Mouse (Mus musculus) kidney, adult 18-20 months (tissue): ENCODE data around the gene Apoc1.

Experiments used
- DNase-seq: peaks from one replicate; pipeline ENCODE4 v3.0.0; 2021

Apoc1 gene

DNA sequence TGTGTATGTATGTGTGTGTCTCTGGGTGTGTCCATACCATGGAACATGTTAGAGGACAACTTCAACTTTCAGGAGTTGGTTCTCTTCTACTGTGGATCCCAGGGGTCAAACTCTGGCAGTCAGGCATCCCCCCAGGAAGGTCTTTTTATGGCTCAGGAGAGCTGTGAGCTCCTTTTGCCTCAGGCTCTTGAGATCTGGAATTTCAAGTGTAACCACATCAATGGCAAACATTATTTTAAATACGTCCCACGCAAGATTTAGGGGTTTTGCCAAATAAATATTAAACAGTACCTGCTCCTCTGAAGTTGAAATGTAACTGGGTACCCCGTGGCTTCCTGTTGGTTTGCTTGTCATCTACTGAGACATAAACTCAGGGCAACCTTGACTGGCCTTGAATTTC lies 9.5 kb downstream of the Apoc1 start:
- no peak for DNase-seq

DNA sequence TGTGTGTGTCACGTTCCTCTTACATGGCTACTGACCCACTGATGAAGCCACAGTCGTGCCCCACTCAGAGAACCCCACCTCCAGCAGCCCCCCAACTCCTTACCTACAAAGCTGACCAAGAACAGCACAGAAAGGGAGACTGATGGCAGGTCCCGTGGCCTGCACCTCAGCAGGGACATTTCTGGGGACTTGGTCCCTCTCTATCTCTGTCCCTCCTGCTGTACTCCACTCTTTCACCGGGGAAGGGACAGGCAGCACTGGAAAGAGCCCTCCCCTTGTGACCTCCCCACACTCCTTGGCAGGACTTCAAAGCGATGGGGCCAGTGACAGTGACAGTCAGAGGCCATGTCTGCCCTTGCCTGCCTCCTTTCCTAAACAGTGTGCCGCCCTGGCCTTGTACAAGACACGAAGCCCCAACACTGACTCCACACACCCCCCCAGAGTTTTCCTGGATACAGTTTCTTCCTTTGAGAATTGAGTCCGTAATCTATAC lies 11.2 kb downstream of the Apoc1 start, which contains the start of the genes Gm44805 and Apoc4:
Gm44805 (minus strand) TSS at position 222 of the 493 bp plus-strand sequence.
Apoc4 (minus strand) TSS at position 278 of the 493 bp plus-strand sequence.
- no peak for DNase-seq

DNA sequence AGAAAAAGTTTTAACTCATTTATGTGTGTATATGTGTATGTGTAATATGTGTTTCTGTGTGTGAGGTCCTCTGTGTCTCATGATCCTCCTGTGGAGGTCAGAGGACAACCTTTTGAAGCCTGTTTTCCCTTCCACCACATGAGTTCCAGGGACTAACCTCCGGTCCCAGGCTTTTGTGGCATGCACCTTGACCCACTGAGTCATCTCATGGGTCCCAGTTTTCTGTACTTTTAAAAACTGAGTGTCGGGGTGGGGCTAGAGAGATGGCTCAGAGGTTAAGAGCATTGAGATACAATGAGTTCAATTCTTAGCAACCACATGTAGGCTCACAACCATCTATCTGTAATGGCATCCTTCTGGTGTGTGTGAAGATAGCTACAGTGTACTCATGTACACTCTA lies 11.8 kb downstream of the Apoc1 start:
- DNase-seq: no peak

DNA sequence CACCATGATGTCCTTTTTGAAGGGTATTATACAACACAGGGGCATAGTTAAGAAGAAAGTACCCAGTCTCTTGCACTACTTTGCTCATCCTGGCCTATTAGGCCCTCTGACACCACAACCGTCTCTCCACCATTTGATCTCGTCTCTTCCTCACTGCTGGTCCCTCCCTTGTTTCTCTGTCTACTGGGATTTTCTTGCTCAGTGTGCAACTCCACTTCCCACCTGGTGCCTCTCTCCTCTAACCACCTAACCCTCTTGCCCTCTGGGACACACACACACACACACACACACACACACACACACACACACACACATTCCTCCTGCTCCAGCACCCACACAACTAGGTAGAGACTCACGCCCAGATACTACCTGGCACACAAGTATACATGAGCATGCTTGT lies 13.6 kb downstream of the Apoc1 start:
- no peak for DNase-seq

DNA sequence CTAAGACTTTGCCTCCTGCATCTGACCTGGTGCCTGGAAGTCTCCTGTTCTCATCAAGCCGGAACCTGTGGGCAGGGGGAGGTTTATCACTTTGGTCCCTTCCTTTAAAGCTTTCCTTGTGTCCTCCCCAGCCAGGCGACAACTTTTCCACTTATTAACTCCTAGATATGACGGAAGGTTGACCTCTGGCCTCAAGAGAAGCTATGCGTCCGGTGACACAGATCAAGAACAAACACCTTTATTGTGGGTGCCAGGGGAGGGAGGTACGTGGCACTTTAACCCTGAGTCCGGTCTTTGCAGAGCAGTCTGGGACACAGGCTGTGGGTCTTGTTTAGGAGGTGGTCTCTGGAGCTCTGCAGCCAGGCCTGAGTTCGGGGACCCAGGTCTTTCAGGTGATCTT lies 14.6 kb downstream of the Apoc1 start, which contains the start of gene Apoc2:
Apoc2 (minus strand) TSS at position 70 of the 400 bp plus-strand sequence.
- no peak for DNase-seq

DNA sequence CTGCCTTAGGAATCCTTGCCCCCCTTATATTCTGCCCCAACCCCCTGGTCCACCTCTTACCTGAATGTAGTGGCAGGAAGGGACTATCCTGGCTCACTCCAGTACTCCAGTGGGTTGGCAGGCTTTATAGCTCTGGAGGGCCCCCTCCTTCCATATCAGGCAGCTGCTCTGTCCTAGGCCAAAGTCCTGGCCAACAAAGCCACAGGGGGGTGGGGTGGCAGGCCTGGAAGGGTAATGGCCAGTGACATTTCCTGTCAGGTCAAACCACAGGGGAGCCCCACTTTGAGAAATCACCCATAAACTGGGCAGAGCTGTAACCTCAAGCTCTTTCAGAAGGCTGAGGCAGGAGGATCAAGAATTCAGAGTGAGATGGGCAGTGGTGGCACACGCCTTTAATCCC lies 15.8 kb downstream of the Apoc1 start:
- no peak for DNase-seq

DNA sequence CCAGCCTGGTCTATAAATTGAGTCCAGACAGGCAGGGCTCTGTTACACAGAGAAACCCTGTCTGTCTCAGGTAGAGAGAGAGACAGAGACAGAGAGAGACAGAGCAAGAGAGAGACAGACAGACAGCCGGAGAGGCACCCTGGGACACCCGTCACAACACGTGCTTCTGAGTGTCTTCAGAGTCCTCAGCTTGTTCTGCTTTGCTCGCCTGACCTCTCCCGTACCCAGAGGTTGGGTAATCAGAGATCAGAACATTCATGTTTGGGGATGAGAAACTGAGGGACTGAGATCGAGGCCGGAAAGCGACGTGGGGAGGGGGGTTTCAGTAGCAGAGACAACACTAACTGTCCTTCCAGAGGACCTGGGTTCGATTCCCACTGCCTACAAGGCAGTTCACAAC lies 16.6 kb downstream of the Apoc1 start:
- no peak for DNase-seq

DNA sequence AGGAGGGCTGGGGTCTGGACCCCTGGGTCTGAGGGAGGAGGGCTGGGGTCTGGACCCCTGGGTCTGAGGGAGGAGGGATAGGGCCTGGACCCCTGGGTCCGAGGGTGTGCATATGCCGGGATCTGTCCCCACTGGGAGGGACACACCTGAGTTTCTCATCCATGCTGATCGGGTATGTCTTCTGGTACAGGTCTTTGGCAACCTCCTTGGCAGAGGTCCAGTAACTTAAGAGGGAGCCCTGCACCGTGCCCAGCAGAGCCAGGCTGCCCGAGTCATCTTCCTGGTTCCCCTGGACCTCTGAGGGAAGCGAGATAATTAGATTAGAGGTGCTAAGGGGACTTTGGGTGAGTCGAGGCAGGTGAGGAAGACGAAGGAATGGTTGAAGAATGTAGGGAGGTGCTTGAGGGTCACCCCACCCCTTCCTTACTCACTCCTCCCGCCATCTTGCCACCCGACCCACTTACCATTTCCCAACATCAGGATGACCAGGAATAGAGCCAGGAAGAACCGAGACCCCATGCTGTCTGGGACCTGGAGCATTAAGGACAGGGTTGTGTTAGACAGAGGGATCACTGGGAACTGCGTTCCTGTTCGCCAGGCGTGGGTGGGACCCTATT lies 19.3 kb downstream of the Apoc1 start:
- DNase-seq: no peak

DNA sequence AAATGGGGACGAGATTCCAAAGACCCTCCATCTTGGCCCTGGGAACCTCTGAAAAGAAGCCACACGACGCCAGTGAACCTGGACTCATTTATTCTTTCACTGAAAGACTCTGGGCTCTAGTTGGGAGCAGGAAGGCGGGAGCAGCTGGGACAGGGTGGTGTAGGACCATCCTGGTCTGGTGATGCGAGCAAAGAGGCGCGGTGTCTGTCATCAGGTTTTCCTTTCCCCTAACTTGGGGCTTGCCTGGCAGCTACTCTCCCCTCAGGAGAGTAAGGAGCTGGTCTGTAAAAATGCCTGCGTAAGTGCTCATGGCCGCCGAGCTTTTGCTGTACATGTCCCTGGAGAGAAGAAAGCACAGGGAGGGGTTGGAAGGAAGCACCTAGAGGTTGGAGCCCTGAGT lies 20.9 kb downstream of the Apoc1 start:
- DNase-seq: no peak

DNA sequence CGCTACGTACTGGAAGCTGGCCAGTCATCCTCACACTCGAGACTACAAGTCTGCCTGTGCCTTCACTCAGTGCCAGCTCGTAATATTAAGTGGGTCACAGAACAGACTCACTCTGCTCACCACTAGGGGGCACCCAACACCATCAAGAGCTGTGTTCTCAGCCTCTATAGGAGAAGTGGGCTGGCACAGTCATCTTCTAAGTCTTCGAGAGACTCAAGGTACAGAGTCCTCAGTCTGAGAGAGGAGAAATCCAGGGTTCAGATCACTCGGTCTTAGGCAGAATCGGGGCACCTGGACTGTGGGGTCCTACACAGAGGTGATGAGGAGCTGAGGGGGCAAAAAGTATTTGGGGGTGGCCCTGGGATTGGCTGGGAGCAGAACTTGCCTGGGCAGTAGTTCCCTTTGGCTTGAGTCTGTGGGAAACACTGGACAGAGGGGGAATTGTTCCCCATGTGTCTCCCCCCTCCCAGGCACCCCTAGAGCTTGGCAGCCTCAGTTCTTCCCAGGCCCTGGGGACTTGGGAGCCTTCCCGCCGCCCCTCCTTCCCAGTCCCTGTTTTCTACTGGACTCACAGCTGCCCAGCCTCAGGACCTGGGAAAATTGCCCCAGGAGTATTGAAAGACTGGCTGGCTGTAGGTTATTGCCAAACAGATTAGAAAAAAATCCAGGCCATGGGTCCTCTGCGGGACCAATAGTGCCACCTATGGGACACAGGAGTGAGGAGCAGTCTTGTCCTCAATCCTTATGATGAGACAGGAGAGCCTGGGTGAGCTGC lies 23.3 kb downstream of the Apoc1 start:
- DNase-seq: peak; percentile 91

DNA sequence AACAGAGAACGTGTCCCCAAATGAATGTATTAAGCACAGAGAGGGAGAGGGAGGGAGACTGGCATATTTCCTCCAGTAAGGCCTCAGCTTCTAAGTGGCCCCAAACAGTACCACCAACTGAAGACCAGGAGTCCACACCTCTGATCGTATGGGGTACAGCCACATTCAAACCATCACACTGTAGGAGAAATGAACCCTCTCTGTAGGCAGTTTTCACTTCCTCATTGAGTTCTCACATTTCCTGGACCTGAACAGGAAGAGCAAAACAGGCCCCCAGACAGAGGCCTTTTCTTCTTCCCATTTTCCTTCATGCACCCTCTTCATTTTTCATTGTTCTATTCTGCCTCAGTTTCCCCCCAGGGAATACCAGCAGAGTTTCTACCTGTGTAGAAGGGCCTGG lies 25.0 kb downstream of the Apoc1 start:
- DNase-seq: no peak

DNA sequence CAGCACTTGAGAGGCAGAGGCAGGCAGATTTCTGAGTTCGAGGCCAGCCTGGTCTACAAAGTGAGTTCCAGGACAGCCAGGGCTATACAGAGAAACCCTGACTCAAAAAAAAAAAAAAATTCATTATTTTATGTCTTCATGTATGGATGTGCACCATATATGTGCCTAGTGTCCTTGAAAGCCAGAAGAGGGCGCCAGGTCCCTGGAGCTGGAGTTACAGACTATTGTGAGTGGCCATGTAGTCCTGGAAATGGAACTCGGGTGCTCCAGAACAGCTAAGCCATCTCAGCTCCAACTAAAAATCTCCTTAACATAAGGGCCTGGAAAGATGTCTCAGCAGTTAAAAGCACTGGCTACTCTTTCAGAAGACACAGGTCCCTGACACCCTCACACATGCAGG lies 25.7 kb downstream of the Apoc1 start:
- no peak for DNase-seq

DNA sequence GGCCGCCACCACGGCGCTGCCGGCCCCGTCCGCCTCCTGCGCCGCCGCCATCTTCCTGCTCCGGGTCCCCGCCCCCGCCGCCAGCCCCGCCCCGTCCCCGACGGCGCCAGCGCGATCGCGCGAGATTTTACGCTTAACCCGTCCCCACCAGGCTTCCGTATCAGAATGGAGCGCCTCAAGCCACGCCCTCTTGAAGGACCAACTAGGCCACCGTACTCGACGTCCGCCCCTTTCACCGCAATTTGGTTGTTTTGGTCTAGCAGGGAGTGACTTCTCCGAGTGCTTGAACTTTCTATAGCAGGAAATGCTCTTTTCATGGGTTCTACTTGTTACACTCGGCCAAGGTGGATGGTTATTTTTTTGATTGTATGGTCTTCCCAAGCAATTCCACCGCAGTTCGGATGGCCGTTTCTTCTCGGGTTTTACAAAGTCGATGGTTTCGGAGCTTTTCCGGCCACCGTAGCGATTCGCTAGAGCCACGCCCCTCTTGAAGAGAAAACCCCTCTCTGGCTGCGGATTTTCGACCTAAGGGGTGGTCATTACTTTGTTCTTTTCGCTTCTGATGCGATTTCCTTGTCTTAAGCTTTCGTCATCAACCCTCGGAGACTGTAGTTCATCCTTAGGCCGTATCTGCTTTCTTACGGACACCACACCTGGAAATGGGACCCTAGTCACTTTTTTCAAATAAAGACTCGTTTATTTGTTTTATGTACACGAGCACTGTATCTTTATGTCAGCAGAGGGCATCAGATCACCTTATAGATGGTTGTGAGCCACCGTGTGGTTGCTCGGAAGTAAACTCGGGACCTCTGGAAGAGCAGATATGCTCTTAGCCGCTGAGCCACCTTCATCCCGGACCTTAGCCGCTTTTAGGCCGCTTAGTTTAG lies 27.3 kb downstream of the Apoc1 start, which contains the start of gene Clptm1:
Clptm1 (minus strand) TSS at position 79 of the 887 bp plus-strand sequence.
- DNase-seq: peak; percentile 98

DNA sequence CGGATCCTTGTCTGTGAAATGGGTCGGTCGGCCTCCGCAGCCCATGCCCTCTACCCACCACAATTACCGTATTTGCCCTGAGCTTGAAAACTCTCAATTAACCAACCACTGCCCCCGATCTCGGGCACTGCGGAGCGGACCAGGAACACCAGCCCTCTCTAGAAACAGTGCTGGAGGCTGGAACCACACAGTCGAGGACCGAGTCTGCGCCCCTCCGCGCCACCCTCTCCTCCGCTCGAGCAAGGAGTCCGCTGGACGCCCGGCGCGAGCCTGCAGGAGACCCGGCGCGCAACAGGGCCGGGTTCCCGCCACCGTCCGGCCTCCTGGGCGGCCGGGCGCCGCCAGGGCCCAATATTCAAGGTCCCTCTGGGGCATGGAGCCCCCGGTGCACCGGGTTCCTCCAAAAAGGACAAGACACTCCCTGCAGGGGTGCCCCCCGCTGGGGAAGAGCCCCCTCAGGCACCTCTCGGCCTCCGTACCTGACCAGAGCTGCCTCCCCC lies 28.0 kb downstream of the Apoc1 start:
- no peak for DNase-seq

DNA sequence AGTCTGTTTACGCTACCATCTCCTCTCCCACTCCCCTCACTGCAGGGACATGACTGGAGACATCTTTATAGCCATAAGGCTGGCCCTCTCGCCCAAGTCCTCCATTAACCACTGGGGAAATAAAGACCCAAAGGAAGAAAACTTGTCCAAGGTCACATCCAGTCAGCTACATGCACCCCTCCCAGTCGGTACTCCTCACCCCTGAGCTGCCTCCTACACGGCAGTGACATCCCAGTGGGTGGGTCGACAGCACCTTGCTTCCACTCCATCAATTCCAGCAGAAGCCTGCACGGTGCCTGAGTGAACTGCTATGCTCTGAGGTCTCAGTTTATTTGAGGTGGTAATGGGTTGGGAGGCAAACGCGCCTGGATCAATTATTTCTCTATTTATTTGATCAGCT lies 28.5 kb downstream of the Apoc1 start:
- DNase-seq: no peak

DNA sequence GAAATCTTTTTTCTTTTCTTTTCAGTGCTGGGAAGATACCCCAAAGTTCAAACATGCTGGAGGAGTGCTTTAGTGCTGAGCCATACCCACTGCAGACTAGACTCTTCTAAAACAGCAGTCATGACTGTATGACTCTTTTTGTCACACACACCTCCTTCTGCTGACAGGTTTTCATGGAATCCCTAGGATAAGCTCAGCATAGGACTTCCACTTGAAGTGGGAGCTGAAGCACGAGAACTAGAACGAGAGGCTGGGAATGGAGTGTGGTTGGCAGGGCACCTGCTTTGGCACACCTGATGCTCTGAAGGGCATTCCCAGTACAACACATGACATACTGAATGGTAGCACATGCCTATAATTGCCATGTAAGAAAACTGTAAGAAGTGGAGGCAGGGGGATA lies 39.8 kb downstream of the Apoc1 start:
- no peak for DNase-seq

DNA sequence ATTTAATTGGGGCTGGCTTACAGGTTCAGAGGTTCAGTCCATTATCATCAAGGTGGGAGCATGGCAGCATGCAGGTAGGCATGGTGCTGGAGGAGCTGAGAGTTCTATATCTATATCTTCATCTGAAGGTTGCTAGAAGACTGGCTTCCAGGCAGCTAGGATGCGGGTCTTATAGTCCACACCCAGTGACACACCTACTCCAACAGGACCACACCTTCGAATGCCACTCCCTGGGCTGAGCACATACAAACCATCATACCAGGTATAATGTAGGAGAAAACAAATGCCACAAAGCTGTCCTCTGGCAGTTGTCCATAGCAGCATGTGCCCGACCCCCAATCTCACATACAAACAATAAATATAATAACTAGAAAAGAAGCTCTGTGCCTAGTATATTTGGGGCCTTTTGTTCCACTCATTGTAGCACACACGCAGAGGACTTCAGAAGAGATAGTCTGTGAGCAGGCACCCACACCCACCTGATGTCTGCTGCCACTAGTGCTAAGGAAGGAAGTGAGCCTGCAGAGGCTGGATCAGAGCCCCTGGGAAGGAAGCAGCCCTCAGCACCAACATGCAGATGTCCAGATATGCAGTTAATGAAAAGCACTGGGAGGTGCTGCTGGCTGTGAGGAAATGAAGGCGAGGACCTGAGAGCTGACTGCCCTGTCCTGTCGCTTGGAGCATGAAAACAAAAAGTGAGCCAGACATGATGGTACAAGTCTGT lies 41.2 kb downstream of the Apoc1 start:
- DNase-seq: no peak

DNA sequence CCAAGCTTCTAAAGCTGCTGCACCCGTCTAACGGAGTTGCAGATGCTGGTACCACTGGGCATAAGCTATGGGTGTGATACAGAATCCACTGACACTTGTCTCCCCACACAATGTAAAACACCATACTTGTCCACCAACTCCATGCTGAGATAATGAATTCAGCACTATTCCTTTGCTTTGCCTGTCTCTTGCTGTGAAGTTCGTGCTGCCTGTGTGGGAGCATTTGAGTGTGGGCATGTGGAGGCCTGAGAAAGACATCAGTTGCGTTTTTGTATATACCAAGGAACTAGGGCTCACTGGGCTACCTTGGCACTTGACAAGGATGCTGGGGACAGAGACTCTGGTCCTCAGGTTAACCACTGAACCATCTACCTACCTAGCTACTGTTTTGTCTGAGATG lies 51.2 kb downstream of the Apoc1 start:
- DNase-seq: no peak
